ENCODE assay signal across 18 mouse cellular contexts in the genomic region with DNA sequence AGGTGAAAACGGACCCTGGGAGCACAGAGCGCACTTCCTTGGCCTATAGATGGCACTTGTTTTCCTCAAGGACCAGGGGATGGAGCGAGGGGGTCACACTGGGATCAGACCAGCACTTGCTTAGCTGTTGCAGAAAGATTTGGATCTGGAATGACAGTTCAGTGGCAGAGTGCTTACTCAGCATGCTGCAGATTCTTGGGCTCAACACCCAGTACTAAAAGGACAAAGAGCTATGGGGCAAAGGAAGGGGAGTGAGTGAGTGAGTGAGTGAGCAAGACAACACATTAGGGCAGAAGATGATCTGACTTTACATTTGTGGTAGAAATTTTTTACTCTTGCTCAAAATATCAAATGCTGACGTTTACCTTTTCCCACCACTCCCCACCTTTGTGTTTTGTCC. TPM values are rescaled to one million over a fixed set of nuclear protein-coding genes. Genes with fewer than 3 reads are reported as not detected.
DNase-seq lines count a peak whose midpoint lies in the region; ATAC-seq and TF ChIP-seq lines count a peak whose summit lies in the region.
"Had no signal": no experiment of that assay in that cellular context is flagged by ENCODE, and none has a peak within 500 bp of the region (broad histone marks: within the 10 kb centered on the region; RNA-seq: fewer than 3 reads in every experiment).

No protein-coding gene starts in this region.

- no peaks in the 10 kb centered on the region for H3K27me3 ChIP-seq in intestine, embryonic 14.5 days (replicated peaks; ENCODE audit: control insufficient read depth, insufficient read depth, low read length)
- no peaks in the 10 kb centered on the region for H3K27me3 ChIP-seq in intestine, postnatal 0 days (replicated peaks; ENCODE audit: control insufficient read depth, insufficient read depth, low read length)
- H3K27me3 ChIP-seq in CH12.LX (replicated peaks): no peaks in the 10 kb centered on the region
- H3K27me3 ChIP-seq: forebrain, embryonic 13.5 days; hindbrain, embryonic 13.5 days; Patski had no signal

- 0 out of 2 replicates have a peak, but pooled peaks cover 3% of the 10 kb centered on the region for H3K79me2 ChIP-seq in CH12.LX (replicated peaks; ENCODE audit: control insufficient read depth, extremely low read depth, insufficient read depth, poor library complexity, severe bottlenecking)

- no peak overlapping the region for H3K4me3 ChIP-seq in intestine, embryonic 14.5 days (ENCODE audit: low read depth, low read length)
- H3K4me3 ChIP-seq in intestine, postnatal 0 days (ENCODE audit: low read depth, low read length): no peak overlapping the region
- no peak overlapping the region for H3K4me3 ChIP-seq in CH12.LX (replicated peaks in 1 of 3; ENCODE audit: low read depth in 2 of 3, low read length in 2 of 3, poor library complexity in 1 of 3)
- H3K4me3 ChIP-seq: forebrain, embryonic 10.5 days; forebrain, embryonic 13.5 days; hindbrain, embryonic 13.5 days had no signal

- no peak overlapping the region for H3K9ac ChIP-seq in intestine, embryonic 14.5 days (ENCODE audit: low read length)
- H3K9ac ChIP-seq in intestine, postnatal 0 days (ENCODE audit: low read depth, low read length): no peak overlapping the region
- no peak overlapping the region for H3K9ac ChIP-seq in CH12.LX (ENCODE audit: insufficient read depth, low read depth)
- H3K9ac ChIP-seq: forebrain, embryonic 13.5 days; hindbrain, embryonic 13.5 days had no signal

- dilution Hi-C loops in CH12.LX (cut with MboI; ENCODE audit: extremely low pct_ligation_motif_present, extremely low pct_unique_long_range_greater_than_20kb, low sequenced_read_pairs): no loop called here

- no peak for TF ChIP-seq EP300 in CH12.LX (IDR thresholded peaks at IDR 0.05; ENCODE audit: low read length)

- no peak for TF ChIP-seq RAD21 in CH12.LX (IDR thresholded peaks at IDR 0.05; ENCODE audit: low read depth, low read length)

- no peaks in the 10 kb centered on the region for H3K4me1 ChIP-seq in intestine, embryonic 14.5 days (replicated peaks; ENCODE audit: control insufficient read depth, insufficient read depth, low read length)
- no peaks in the 10 kb centered on the region for H3K4me1 ChIP-seq in intestine, postnatal 0 days (replicated peaks; ENCODE audit: control insufficient read depth, insufficient read depth, low read length)
- H3K4me1 ChIP-seq in CH12.LX (ENCODE audit: control insufficient read depth in 1 of 2, insufficient read depth in 2 of 2): 0 out of 4 replicates have a peak, but pooled peaks cover 0 to 6% of the 10 kb centered on the region in 2 experiments
- H3K4me1 ChIP-seq: forebrain, embryonic 10.5 days; forebrain, embryonic 13.5 days; hindbrain, embryonic 13.5 days had no signal

- no peak for TF ChIP-seq CTCF in intestine, postnatal 0 days (IDR thresholded peaks at IDR 0.05; ENCODE audit: low read depth)
- TF ChIP-seq CTCF in CH12.LX (conservative IDR thresholded peaks at IDR 0.05 in 1 of 2, IDR thresholded peaks at IDR 0.05 in 1 of 2; ENCODE audit: low read depth in 2 of 2, low read length in 2 of 2): no peak

- WGBS in intestine, embryonic 14.5 days: 73% methylated on average over 4 of the region's 4 CpGs
- 78% methylated on average over 4 of the region's 4 CpGs for WGBS in intestine, postnatal 0 days

- no peaks in the 10 kb centered on the region for H3K9me3 ChIP-seq in intestine, embryonic 14.5 days (ENCODE audit: control insufficient read depth, low read length)
- no peaks in the 10 kb centered on the region for H3K9me3 ChIP-seq in intestine, postnatal 0 days (ENCODE audit: control insufficient read depth)
- H3K9me3 ChIP-seq in CH12.LX (replicated peaks; ENCODE audit: low read length): no peaks in the 10 kb centered on the region
- H3K9me3 ChIP-seq: forebrain, embryonic 10.5 days; forebrain, embryonic 13.5 days; hindbrain, embryonic 13.5 days had no signal

- H3K4me2 ChIP-seq in intestine, embryonic 14.5 days (ENCODE audit: low read length): no peak overlapping the region
- no peak overlapping the region for H3K4me2 ChIP-seq in intestine, postnatal 0 days (replicated peaks; ENCODE audit: low read depth)
- H3K4me2 ChIP-seq in CH12.LX (ENCODE audit: insufficient read depth, low read depth, poor library complexity, severe bottlenecking): no peak overlapping the region
- H3K4me2 ChIP-seq: forebrain, embryonic 13.5 days; hindbrain, embryonic 13.5 days had no signal

- no peak overlapping the region for H3K27ac ChIP-seq in intestine, embryonic 14.5 days (ENCODE audit: low read depth)
- H3K27ac ChIP-seq in intestine, postnatal 0 days (ENCODE audit: low read depth, low read length): no peak overlapping the region
- no peak overlapping the region for H3K27ac ChIP-seq in CH12.LX (ENCODE audit: insufficient read depth, low read depth)
- H3K27ac ChIP-seq: forebrain, embryonic 10.5 days; forebrain, embryonic 13.5 days; hindbrain, embryonic 13.5 days had no signal

- TF ChIP-seq POLR2A in CH12.LX (IDR thresholded peaks at IDR 0.05; ENCODE audit: low read depth, low read length): no peak

- 0 out of 2 replicates have a peak, but pooled peaks have one; percentile 18 for ATAC-seq in cerebellum, adult (ENCODE audit: insufficient number of reproducible peaks, low FRiP score, low TSS enrichment)
- no peak for ATAC-seq in intestine, embryonic 14.5 days (replicated peaks; ENCODE audit: low FRiP score, low TSS enrichment, low read depth)
- ATAC-seq in intestine, postnatal 0 days: no peak
- ATAC-seq in CD4-positive, CD25-positive, alpha-beta regulatory T cell, adult 4 months: no peak
- ATAC-seq: forebrain, embryonic 13.5 days; forebrain, embryonic 16.5 days; hindbrain, embryonic 16.5 days; intestine, embryonic 16.5 days; Patski had no signal

- in situ Hi-C loops in CH12.LX (cut with MboI; ENCODE audit: low pct_ligation_motif_present, low pct_unique_long_range_greater_than_20kb, low sequenced_read_pairs): no loop called here

- DNase-seq in cerebellum, postnatal 36 days: no peak
- peak; percentile 34 for DNase-seq in intestine, embryonic 14.5 days (ENCODE audit: low spot score)
- DNase-seq in CH12.LX (ENCODE audit: extremely low read depth) (no peak), adipocyte (ENCODE audit: low spot score) (peak; percentile 28)
- DNase-seq: adrenal gland, adult 2 months; adrenal gland, postnatal 14 days; gastrocnemius, postnatal 10 days; gastrocnemius, postnatal 36 days had no signal

- peaks cover 11% of the 10 kb centered on the region for H3K36me3 ChIP-seq in intestine, embryonic 14.5 days (ENCODE audit: control insufficient read depth, insufficient read depth, low read length)
- no peaks in the 10 kb centered on the region; the same call in 1 of the 2 replicates for H3K36me3 ChIP-seq in intestine, postnatal 0 days (ENCODE audit: control insufficient read depth, insufficient read depth)
- H3K36me3 ChIP-seq in CH12.LX (replicated peaks in 1 of 2; ENCODE audit: control insufficient read depth in 1 of 2, insufficient read depth in 1 of 2, low read length in 1 of 2): peaks cover 56 to 84% of the 10 kb centered on the region in 2 experiments

TF ChIP-seq in CH12.LX, 34 proteins besides CTCF, POLR2A, EP300 and RAD21:
- TF ChIP-seq UBTF (IDR thresholded peaks at IDR 0.05; ENCODE audit: low read depth, low read length) (no peak), ZKSCAN1 (IDR thresholded peaks at IDR 0.05; ENCODE audit: borderline replicate concordance, low read depth, low read length) (no peak), ZC3H11A (IDR thresholded peaks at IDR 0.05; ENCODE audit: low read depth, low read length) (no peak), MAFK (IDR thresholded peaks at IDR 0.05; ENCODE audit: insufficient replicate concordance, low read length) (peak; percentile 56; the same call in 1 of the 2 replicates)

RNA-seq across cellular contexts. Expression of gene Serpinc1, which starts 26.6 kb away (rescaled TPM):
- 1.9 and 2.0 TPM in 2 replicates for polyA plus RNA-seq in intestine, embryonic 14.5 days (2014; fragmentation: Nextera tagmentation; extraction: Ambion mirVana)
- 1.1 TPM in 2 replicates for polyA plus RNA-seq in intestine, postnatal 0 days (2015; fragmentation: Nextera tagmentation; extraction: Ambion mirVana)
- total RNA-seq in CH12.LX (2012; rRNA removed) (154 and 204 TPM in 2 replicates), CH12.LX (2014; rRNA removed) (193 and 202 TPM in 2 replicates)
- 143 and 149 TPM in 2 replicates for polyA plus RNA-seq in CH12.LX (2012; ENCODE audit: insufficient read length, low read depth)
- 10 to 100 TPM; 15.0 to 16.9 TPM for polyA plus RNA-seq in CD4-positive, CD25-positive, alpha-beta regulatory T cell, adult 4 months (2017; shearing (Covaris generic))

RNA-seq across cellular contexts. Expression of gene Zbtb37, which starts 29.7 kb away (rescaled TPM):
- 6.6 and 8.1 TPM in 2 replicates for polyA plus RNA-seq in intestine, embryonic 14.5 days (2014; fragmentation: Nextera tagmentation; extraction: Ambion mirVana)
- polyA plus RNA-seq in intestine, postnatal 0 days (2015; fragmentation: Nextera tagmentation; extraction: Ambion mirVana): 2.0 and 4.0 TPM in 2 replicates
- total RNA-seq in CH12.LX (2012; rRNA removed): 4.7 and 5.2 TPM in 2 replicates
- total RNA-seq in CH12.LX (2014; rRNA removed): 3.1 and 4.5 TPM in 2 replicates
- polyA plus RNA-seq in CH12.LX (2012; ENCODE audit: insufficient read length, low read depth): 3.6 and 4.8 TPM in 2 replicates
- polyA plus RNA-seq in CD4-positive, CD25-positive, alpha-beta regulatory T cell, adult 4 months (2017; shearing (Covaris generic)): 10 to 100 TPM in 1 of 2 experiments, 1 to 10 TPM in 1; 8.3 to 11.0 TPM

Comparison
In these comparisons a context has a peak if more than half of its experiments do, and no peak if none do; other contexts are left out.
1. DNase-seq: peak in intestine, embryonic 14.5 days (single experiment) and adipocyte (single experiment); none in cerebellum, postnatal 36 days (0 of 2) and CH12.LX (single experiment).